Mouse (Mus musculus) liver, postnatal 0 days (tissue): ENCODE results near the gene Ticrr.

ENCODE experiments used
- CTCF ChIP-seq: sonication (generic); IDR thresholded peaks from 2 replicates; pipeline ENCODE4 v1.5.1; 2016; ENCODE audit warnings: antibody characterized with exemption, low read depth
- EP300 ChIP-seq: IDR thresholded peaks from 2 replicates; pipeline ENCODE4 v1.6.1; 2016; ENCODE audit warnings: antibody characterized with exemption, low read depth, mild to moderate bottlenecking

DNA sequence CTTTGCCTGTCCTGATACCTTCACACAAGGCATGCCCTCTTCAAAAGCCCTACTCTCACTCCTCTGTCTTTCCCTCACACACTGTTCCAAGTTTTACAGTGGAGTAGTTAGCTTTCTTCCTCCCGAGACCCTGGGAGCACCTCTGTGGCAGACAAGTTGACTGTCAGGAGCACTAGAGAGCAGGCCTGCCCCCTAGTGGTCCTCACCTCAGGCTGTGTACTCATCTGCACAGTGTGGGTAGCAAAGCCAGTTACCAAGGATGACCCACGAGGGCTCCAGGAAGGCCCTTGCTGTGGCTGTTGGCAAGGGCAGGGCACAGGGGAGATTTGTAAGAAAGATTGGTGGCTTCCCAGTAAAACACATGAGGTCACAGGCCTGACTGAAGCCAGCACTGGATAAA lies 67.1 kb downstream of the Ticrr start:
- TF ChIP-seq CTCF (peak; percentile 82), EP300 (no peak)
